Mouse (Mus musculus) midbrain, embryonic 11.5 days (tissue): Measurements from ENCODE around the gene Gm17606. TPM values are rescaled to one million over a fixed set of nuclear protein-coding genes. Genes with fewer than 3 reads are reported as not detected.

Source experiments
- ATAC-seq: fragments of 200-750 bp; cut with Nextera tagmentation; 2 replicates; pipeline ENCODE4 v1.8.0; 2017; ENCODE audit warnings: moderate TSS enrichment, moderate library complexity; ENCODE audit not compliant: low FRiP score
- DNase-seq: peaks from one replicate; pipeline ENCODE4 v3.0.0; 2015; ENCODE audit warnings: low spot score; ENCODE audit errors: missing footprints
- H3K27ac ChIP-seq: fragments of 300-500 bp; sonication (generic); 2 replicates; pipeline ENCODE4 v1.5.1; 2014; ENCODE audit warnings: low read depth, low read length
- H3K27me3 ChIP-seq: fragments of 300-500 bp; sonication (generic); 2 replicates; pipeline ENCODE4 v1.6.1; 2014; ENCODE audit warnings: mild to moderate bottlenecking, low read length, moderate library complexity, mixed read lengths; ENCODE audit not compliant: control insufficient read depth, insufficient read depth
- H3K36me3 ChIP-seq: fragments of 300-500 bp; sonication (generic); 2 replicates; pipeline ENCODE4 v1.6.1; 2014; ENCODE audit warnings: mild to moderate bottlenecking, low read length, moderate library complexity, mixed read lengths; ENCODE audit not compliant: control insufficient read depth, insufficient read depth
- H3K4me1 ChIP-seq: fragments of 300-500 bp; sonication (generic); 2 replicates; pipeline ENCODE4 v1.6.1; 2014; ENCODE audit warnings: low read length; ENCODE audit not compliant: control insufficient read depth, insufficient read depth
- H3K4me2 ChIP-seq: fragments of 300-500 bp; sonication (generic); 2 replicates; pipeline ENCODE4 v1.6.1; 2014; ENCODE audit warnings: mild to moderate bottlenecking, moderate library complexity
- H3K4me3 ChIP-seq: fragments of 300-500 bp; sonication (generic); 2 replicates; pipeline ENCODE4 v1.5.1; 2014; ENCODE audit warnings: low read depth, low read length
- H3K9ac ChIP-seq: fragments of 300-500 bp; sonication (generic); 2 replicates; pipeline ENCODE4 v1.6.1; 2014; ENCODE audit warnings: low read length
- H3K9me3 ChIP-seq: fragments of 300-500 bp; sonication (generic); 2 replicates; pipeline ENCODE4 v1.6.1; 2016; ENCODE audit warnings: low read length; ENCODE audit not compliant: control insufficient read depth
- WGBS: fragments of 180-500 bp; shearing (Covaris S2); extraction: QIAGEN DNeasy Blood & Tissue Kit; methylation state at CpG from one replicate; pipeline ENCODE4 v1.1.7; 2014; 5-methylcytosine and 5-hydroxymethylcytosine counted together
- polyA plus RNA-seq: library from polyadenylated mRNA; unstranded; fragments of >200 nt; fragmentation: Nextera tagmentation; extraction: Ambion mirVana; gene quantifications from 2 replicates; pipeline ENCODE4 v1.2.1, GENCODE M21; 2014

Gene Gm17606
- polyA plus RNA-seq, 1 experiment from 2014 or later, result not detected

- ATAC-seq (no peak), DNase-seq (no peak)
- H3K9me3 ChIP-seq, result no peaks in the 10 kb centered on the region
- no peaks in the 10 kb centered on the region for H3K27me3 ChIP-seq
- no peak overlapping the region for H3K27ac ChIP-seq
- H3K4me1 ChIP-seq, result peaks cover 6% of the 10 kb centered on the region
- peaks cover 55% of the 10 kb centered on the region for H3K36me3 ChIP-seq
- H3K4me2 ChIP-seq, result no peak overlapping the region
- 95% methylated on average over 17 of the region's 17 CpGs for WGBS
- no peak overlapping the region for H3K9ac ChIP-seq
- no peak overlapping the region for H3K4me3 ChIP-seq
Measured at GRCm38 (mm10) chr14:54646455-54646854, 5.7 kb downstream of the Gm17606 start.

DNA sequence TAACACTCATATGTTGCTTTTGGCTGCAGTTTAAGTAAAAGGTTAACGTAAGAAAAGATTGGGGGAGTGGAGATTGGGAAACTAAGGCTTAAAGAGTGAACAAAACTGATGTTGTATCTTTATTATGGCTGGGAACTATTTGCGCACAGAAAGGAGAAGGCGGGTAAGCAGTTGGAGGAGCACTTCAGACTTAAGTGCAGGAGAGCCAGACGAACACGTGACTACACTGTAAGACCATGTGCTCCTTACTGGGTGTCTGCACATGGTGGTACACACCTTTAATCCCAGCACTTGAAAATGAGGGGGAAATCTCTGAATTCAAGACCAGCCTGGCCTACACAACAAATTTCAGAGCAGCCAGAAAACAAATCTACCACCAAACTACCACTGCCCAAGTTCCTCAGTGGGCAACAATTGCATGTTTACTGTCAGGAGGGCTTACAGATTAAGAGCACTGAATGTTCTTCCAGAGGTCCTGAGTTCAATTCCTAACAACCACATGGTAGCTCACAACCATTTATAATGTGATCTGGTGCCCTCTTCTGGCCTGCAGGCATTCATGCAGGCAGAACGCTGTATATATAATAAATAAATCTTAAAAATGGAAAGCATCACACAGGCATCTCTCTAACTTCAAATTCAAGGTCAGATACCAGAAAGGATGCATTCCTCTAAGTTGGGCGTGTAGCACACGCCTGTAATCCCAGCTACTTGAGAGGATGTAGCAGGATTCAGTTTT is 6.3 kb downstream of the Gm17606 start:
- ATAC-seq, result no peak
- H3K27me3 ChIP-seq, result no peaks in the 10 kb centered on the region
- H3K36me3 ChIP-seq, result peaks cover 55% of the 10 kb centered on the region
- H3K4me1 ChIP-seq, result peaks cover 12% of the 10 kb centered on the region
- no peak overlapping the region for H3K27ac ChIP-seq
- no peaks in the 10 kb centered on the region for H3K9me3 ChIP-seq
- no peak overlapping the region for H3K4me3 ChIP-seq
- H3K4me2 ChIP-seq, result no peak overlapping the region
- H3K9ac ChIP-seq, result no peak overlapping the region
- WGBS, result 94% methylated on average over 8 of the region's 8 CpGs
- no peak for DNase-seq

GRCm38 (mm10) chr14:54647900-54648299 is 7.1 kb downstream of the Gm17606 start:
- Histone ChIP-seq H3K9ac (no peak overlapping the region), H3K4me3 (no peak overlapping the region), H3K27me3 (no peaks in the 10 kb centered on the region), H3K36me3 (peaks cover 54% of the 10 kb centered on the region), H3K27ac (no peak overlapping the region), H3K4me2 (no peak overlapping the region; the same call in 1 of the 2 replicates), H3K9me3 (no peaks in the 10 kb centered on the region), H3K4me1 (peaks cover 19% of the 10 kb centered on the region)
- WGBS, result 78% methylated on average over 4 of the region's 4 CpGs
- ATAC-seq (no peak), DNase-seq (no peak)

GRCm38 (mm10) chr14:54650621-54651454 is 10.1 kb downstream of the Gm17606 start:
- no peak overlapping the region for H3K9ac ChIP-seq
- peaks cover 25% of the 10 kb centered on the region for H3K4me1 ChIP-seq
- no peaks in the 10 kb centered on the region for H3K9me3 ChIP-seq
- DNase-seq (peak; percentile 99), ATAC-seq (peak; percentile 38; the same call in 1 of the 2 replicates)
- no peak overlapping the region for H3K27ac ChIP-seq
- no peaks in the 10 kb centered on the region for H3K27me3 ChIP-seq
- H3K36me3 ChIP-seq, result peaks cover 31% of the 10 kb centered on the region
- H3K4me2 ChIP-seq, result no peak overlapping the region
- no peak overlapping the region for H3K4me3 ChIP-seq
- 66% methylated on average over 23 of the region's 23 CpGs for WGBS

DNA sequence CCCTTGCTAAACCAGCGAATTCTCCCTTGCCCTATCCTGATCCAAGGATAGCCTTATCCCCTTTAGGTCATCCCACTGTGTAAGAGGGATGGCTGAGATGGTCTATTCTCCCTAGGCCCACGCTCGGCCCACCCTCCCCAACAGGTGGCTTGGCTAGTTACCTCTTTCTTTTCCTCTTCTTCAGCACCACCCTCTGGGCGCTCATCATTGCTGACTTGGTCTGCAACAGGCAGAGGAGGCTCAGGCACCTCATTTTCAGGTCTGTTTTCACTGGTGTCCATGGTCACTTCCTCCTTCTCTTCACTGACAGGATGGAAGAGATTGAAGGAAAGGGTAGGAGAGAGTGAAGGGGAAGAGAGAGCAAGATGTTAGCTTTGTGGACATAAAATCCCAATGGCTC is 10.8 kb downstream of the Gm17606 start:
- H3K27me3 ChIP-seq, result no peaks in the 10 kb centered on the region
- no peak overlapping the region for H3K4me3 ChIP-seq
- H3K4me1 ChIP-seq, result peaks cover 25% of the 10 kb centered on the region
- H3K4me2 ChIP-seq, result no peak overlapping the region
- H3K27ac ChIP-seq, result no peak overlapping the region
- no peak overlapping the region for H3K9ac ChIP-seq
- ATAC-seq (peak; percentile 23), DNase-seq (no peak)
- no peaks in the 10 kb centered on the region for H3K9me3 ChIP-seq
- WGBS, result 74% methylated on average over 4 of the region's 4 CpGs
- peaks cover 28% of the 10 kb centered on the region for H3K36me3 ChIP-seq

- Histone ChIP-seq H3K4me2 (peak overlapping the region; percentile 89), H3K27ac (peak overlapping the region; percentile 41), H3K9ac (peak overlapping the region; percentile 77), H3K4me1 (peaks cover 25% of the 10 kb centered on the region), H3K9me3 (no peaks in the 10 kb centered on the region), H3K4me3 (peak overlapping the region; percentile 52), H3K36me3 (peaks cover 25% of the 10 kb centered on the region), H3K27me3 (no peaks in the 10 kb centered on the region)
- ATAC-seq (0 out of 2 replicates have a peak, but pooled peaks have one; percentile 27), DNase-seq (no peak)
- 0% methylated on average over 7 of the region's 7 CpGs for WGBS
Measured at GRCm38 (mm10) chr14:54652787-54653186, 12.0 kb downstream of the Gm17606 start.

GRCm38 (mm10) chr14:54653496-54653895 is 12.7 kb downstream of the Gm17606 start:
- Histone ChIP-seq H3K4me2 (peak overlapping the region; percentile 89), H3K27ac (peak overlapping the region; percentile 41), H3K9me3 (no peaks in the 10 kb centered on the region), H3K4me3 (peak overlapping the region; percentile 52), H3K27me3 (no peaks in the 10 kb centered on the region), H3K9ac (peak overlapping the region; percentile 77), H3K36me3 (peaks cover 22% of the 10 kb centered on the region), H3K4me1 (peaks cover 25% of the 10 kb centered on the region)
- DNase-seq (peak; percentile 96), ATAC-seq (peak; percentile 88)
- whole genome bisulfite sequencing, result 0% methylated on average over 12 of the region's 12 CpGs

- Histone ChIP-seq H3K4me1 (no peaks in the 10 kb centered on the region), H3K4me2 (no peak overlapping the region)
Measured at GRCm38 (mm10) chr14:54660009-54660408, 19.3 kb downstream of the Gm17606 start.

More at GRCm38 (mm10) chr14:54660009-54660408, 19.3 kb downstream of the Gm17606 start:
- no peak overlapping the region for H3K27ac ChIP-seq
- no peak overlapping the region for H3K4me3 ChIP-seq
- H3K27me3 ChIP-seq, result no peaks in the 10 kb centered on the region
- peak; percentile 81 for DNase-seq
- WGBS, result 86% methylated on average over 2 of the region's 2 CpGs
- ATAC-seq, result no peak
- H3K9me3 ChIP-seq, result no peaks in the 10 kb centered on the region
- no peak overlapping the region for H3K9ac ChIP-seq
- peaks cover 41% of the 10 kb centered on the region for H3K36me3 ChIP-seq
